In the genomic region with DNA sequence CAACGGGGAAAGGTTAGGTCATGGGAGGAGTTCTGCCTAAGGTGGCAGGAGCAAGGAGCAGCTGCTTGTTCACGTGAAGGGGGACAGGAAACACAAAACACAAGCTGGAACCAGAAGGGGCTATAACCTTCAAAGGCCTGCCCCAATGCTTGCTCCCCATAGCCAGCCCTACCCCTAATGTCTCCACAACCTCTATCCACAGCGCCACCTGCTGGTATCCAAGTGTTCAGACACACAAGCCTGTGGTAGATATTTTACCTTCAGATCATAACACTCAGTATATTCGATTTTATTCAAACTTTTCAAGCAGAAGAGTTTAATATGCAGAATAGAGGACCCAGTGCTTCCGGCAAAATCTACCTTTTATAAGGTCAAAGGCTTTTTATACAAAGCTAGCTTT, we compare ENCODE assay signal across 9 mouse cellular contexts.
DNase-seq lines count a peak whose midpoint lies in the region; ATAC-seq and TF ChIP-seq lines count a peak whose summit lies in the region.
"Had no signal": no experiment of that assay in that cellular context is flagged by ENCODE, and none has a peak within 500 bp of the region (broad histone marks: within the 10 kb centered on the region; RNA-seq: fewer than 3 reads in every experiment).

No protein-coding gene starts in this region.

- H3K27ac ChIP-seq in cerebellum, adult 2 months (ENCODE audit: insufficient read depth, low read length): no peak overlapping the region
- no peak overlapping the region for H3K27ac ChIP-seq in liver, embryonic 12.5 days
- H3K27ac ChIP-seq in small intestine, adult 2 months (ENCODE audit: insufficient read depth, low read depth, low read length): no peak overlapping the region
- H3K27ac ChIP-seq in midbrain, embryonic 15.5 days: no peak overlapping the region
- H3K27ac ChIP-seq: neural tube, embryonic 12.5 days had no signal

- H3K9ac ChIP-seq in liver, embryonic 12.5 days: no peak overlapping the region
- no peak overlapping the region for H3K9ac ChIP-seq in midbrain, embryonic 15.5 days
- H3K9ac ChIP-seq: neural tube, embryonic 12.5 days had no signal

- no peaks in the 10 kb centered on the region for H3K27me3 ChIP-seq in cerebellum, adult 2 months (ENCODE audit: control insufficient read depth, insufficient read depth, low read length)
- H3K27me3 ChIP-seq in liver, embryonic 12.5 days (replicated peaks): no peaks in the 10 kb centered on the region
- H3K27me3 ChIP-seq in small intestine, adult 2 months (ENCODE audit: control insufficient read depth, insufficient read depth, low read length): no peaks in the 10 kb centered on the region
- H3K27me3 ChIP-seq in midbrain, embryonic 15.5 days (replicated peaks): peaks cover 4% of the 10 kb centered on the region; the same call in 1 of the 2 replicates
- H3K27me3 ChIP-seq: neural tube, embryonic 12.5 days had no signal

- TF ChIP-seq POLR2A in cerebellum, adult 2 months (IDR thresholded peaks at IDR 0.05; ENCODE audit: borderline replicate concordance, insufficient read depth, low read length): no peak
- TF ChIP-seq POLR2A in small intestine, adult 2 months (IDR thresholded peaks at IDR 0.05; ENCODE audit: low read depth, low read length): no peak

- no peaks in the 10 kb centered on the region for H3K9me3 ChIP-seq in liver, embryonic 12.5 days (replicated peaks)
- no peaks in the 10 kb centered on the region for H3K9me3 ChIP-seq in midbrain, embryonic 15.5 days
- H3K9me3 ChIP-seq: neural tube, embryonic 12.5 days had no signal

- WGBS in cerebellum, adult 2 months: 84% methylated on average over 5 of the region's 5 CpGs
- WGBS in liver, embryonic 12.5 days (ENCODE audit: insufficient replicate concordance): 65% methylated on average over 5 of the region's 5 CpGs
- 76% methylated on average over 5 of the region's 5 CpGs for WGBS in small intestine, adult 2 months
- 76% methylated on average over 5 of the region's 5 CpGs for WGBS in midbrain, embryonic 15.5 days

- H3K36me3 ChIP-seq in liver, embryonic 12.5 days: no peaks in the 10 kb centered on the region
- H3K36me3 ChIP-seq in small intestine, adult 2 months (ENCODE audit: control insufficient read depth, insufficient read depth, low read length): no peaks in the 10 kb centered on the region
- no peaks in the 10 kb centered on the region for H3K36me3 ChIP-seq in midbrain, embryonic 15.5 days (replicated peaks)
- H3K36me3 ChIP-seq: neural tube, embryonic 12.5 days had no signal

- no peak for ATAC-seq in cerebellum, adult (ENCODE audit: insufficient number of reproducible peaks, low FRiP score, low TSS enrichment)
- ATAC-seq in liver, embryonic 12.5 days: no peak
- ATAC-seq in midbrain, embryonic 15.5 days (replicated peaks): no peak

- TF ChIP-seq CTCF in cerebellum, adult 2 months (IDR thresholded peaks at IDR 0.05; ENCODE audit: borderline replicate concordance, insufficient read depth, low read depth, low read length): peak; percentile 12; the same call in 1 of the 2 replicates
- TF ChIP-seq CTCF in small intestine, adult 2 months (IDR thresholded peaks at IDR 0.05; ENCODE audit: extremely low read depth, insufficient read length, insufficient replicate concordance, low read depth, low read length): peak; percentile 27; the same call in 1 of the 2 replicates

- DNase-seq in cerebellum, adult 2 months: no peak
- DNase-seq in liver: peak; percentile 33
- DNase-seq in WW6 (ENCODE audit: low read depth, low spot score): peak; percentile 20
- DNase-seq in layer of hippocampus, postnatal 14 days (ENCODE audit: low spot score in 2 of 2): no peak

- H3K4me2 ChIP-seq in liver, embryonic 12.5 days: no peak overlapping the region
- H3K4me2 ChIP-seq in midbrain, embryonic 15.5 days: no peak overlapping the region
- H3K4me2 ChIP-seq: neural tube, embryonic 12.5 days had no signal

- no peaks in the 10 kb centered on the region for H3K4me1 ChIP-seq in cerebellum, adult 2 months (ENCODE audit: control insufficient read depth, insufficient read depth, low read length)
- no peaks in the 10 kb centered on the region for H3K4me1 ChIP-seq in liver, embryonic 12.5 days
- H3K4me1 ChIP-seq in small intestine, adult 2 months (ENCODE audit: control insufficient read depth, insufficient read depth, insufficient read length, low read length): no peaks in the 10 kb centered on the region
- peaks cover 9% of the 10 kb centered on the region; the same call in 1 of the 2 replicates for H3K4me1 ChIP-seq in midbrain, embryonic 15.5 days
- H3K4me1 ChIP-seq: neural tube, embryonic 12.5 days had no signal

- H3K4me3 ChIP-seq in cerebellum, adult 2 months (replicated peaks; ENCODE audit: insufficient read depth, low read depth, low read length): no peak overlapping the region
- H3K4me3 ChIP-seq in liver, embryonic 12.5 days: no peak overlapping the region
- H3K4me3 ChIP-seq in small intestine, adult 2 months (ENCODE audit: low read depth, low read length): no peak overlapping the region
- no peak overlapping the region for H3K4me3 ChIP-seq in midbrain, embryonic 15.5 days
- H3K4me3 ChIP-seq: neural tube, embryonic 12.5 days had no signal

Comparison
In these comparisons a context has a peak if more than half of its experiments do, and no peak if none do; other contexts are left out.
1. DNase-seq: peak in liver (single experiment) and WW6 (single experiment); none in cerebellum, adult 2 months (0 of 2) and layer of hippocampus, postnatal 14 days (0 of 2).